Mouse (Mus musculus): ENCODE measurements around the gene Dock1. TPM values are rescaled to one million over a fixed set of nuclear protein-coding genes. Genes with fewer than 3 reads are reported as not detected.

Dock1 gene
- polyA plus RNA-seq, 1 experiment from 2014 or later: 14.0 TPM

DNA sequence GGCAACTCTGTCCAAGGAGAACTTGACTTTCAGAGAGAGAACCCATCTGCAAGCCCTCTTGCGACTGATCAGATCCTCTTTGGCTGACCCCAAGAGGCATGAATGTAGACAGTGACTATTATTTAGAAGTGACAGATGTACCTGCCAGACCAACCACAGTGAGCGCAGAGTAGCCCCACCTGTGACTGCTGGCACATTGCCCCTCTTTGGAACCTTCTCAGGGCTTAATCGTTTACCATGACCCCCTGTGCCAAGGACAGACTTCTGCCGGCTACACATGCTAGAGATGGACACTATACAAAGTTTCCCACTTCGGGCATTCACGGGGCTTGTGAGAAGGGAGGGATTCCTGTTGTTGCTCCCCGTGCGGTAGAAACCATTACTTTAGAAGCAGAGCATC lies 413.0 kb downstream of the Dock1 start:
- ATAC-seq: no peak
- Histone ChIP-seq H3K4me1 (ENCODE audit: insufficient read depth, low read depth, low read length) (no peaks in the 10 kb centered on the region), H3K9me3 (ENCODE audit: low read length) (no peaks in the 10 kb centered on the region), H3K4me3 (ENCODE audit: low read depth, low read length) (no peak overlapping the region), H3K4me2 (replicated peaks; ENCODE audit: low read depth, low read length) (no peak overlapping the region), H3K36me3 (ENCODE audit: insufficient read depth, low read length) (no peaks in the 10 kb centered on the region), H3K9ac (replicated peaks; ENCODE audit: low read depth) (no peak overlapping the region), H3K27me3 (replicated peaks; ENCODE audit: insufficient read depth, low read length) (no peaks in the 10 kb centered on the region), H3K27ac (ENCODE audit: low read length) (no peak overlapping the region)
- TF ChIP-seq CTCF (IDR thresholded peaks at IDR 0.05) (no peak), EP300 (IDR thresholded peaks at IDR 0.05) (no peak)
- 81% methylated on average over 8 of the region's 8 CpGs for WGBS
- no peak for DNase-seq (ENCODE audit: low spot score)

DNA sequence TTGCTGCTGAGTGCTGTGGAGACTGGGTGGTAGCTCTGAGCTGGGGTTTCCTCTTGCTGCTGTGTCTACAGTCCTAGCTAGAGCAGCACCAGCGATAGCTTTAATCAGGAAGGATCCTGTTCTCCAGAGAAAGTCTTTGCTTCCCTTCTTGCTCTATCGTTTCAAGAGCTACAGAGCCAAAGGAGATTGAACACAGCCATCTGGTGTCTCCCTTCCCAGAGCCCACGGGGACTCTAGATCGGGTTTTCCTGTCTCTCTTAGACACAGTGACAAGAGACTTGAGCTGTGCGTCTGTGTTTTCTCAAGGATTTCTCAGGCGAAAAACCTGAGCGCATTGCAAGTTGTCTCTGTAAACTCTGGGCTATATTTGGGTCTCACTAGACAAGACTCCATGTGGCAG lies 413.6 kb downstream of the Dock1 start:
- no peaks in the 10 kb centered on the region for H3K27me3 ChIP-seq (replicated peaks; ENCODE audit: insufficient read depth, low read length)
- 84% methylated on average over 7 of the region's 7 CpGs for WGBS
- no peak overlapping the region for H3K4me2 ChIP-seq (replicated peaks; ENCODE audit: low read depth, low read length)
- H3K4me3 ChIP-seq (ENCODE audit: low read depth, low read length): no peak overlapping the region
- H3K36me3 ChIP-seq (ENCODE audit: insufficient read depth, low read length): no peaks in the 10 kb centered on the region
- ATAC-seq (no peak), DNase-seq (ENCODE audit: low spot score) (no peak)
- no peaks in the 10 kb centered on the region for H3K9me3 ChIP-seq (ENCODE audit: low read length)
- no peak overlapping the region for H3K9ac ChIP-seq (replicated peaks; ENCODE audit: low read depth)
- TF ChIP-seq EP300 (IDR thresholded peaks at IDR 0.05) (no peak), CTCF (IDR thresholded peaks at IDR 0.05) (no peak)
- H3K4me1 ChIP-seq (ENCODE audit: insufficient read depth, low read depth, low read length): no peaks in the 10 kb centered on the region
- no peak overlapping the region for H3K27ac ChIP-seq (ENCODE audit: low read length)

DNA sequence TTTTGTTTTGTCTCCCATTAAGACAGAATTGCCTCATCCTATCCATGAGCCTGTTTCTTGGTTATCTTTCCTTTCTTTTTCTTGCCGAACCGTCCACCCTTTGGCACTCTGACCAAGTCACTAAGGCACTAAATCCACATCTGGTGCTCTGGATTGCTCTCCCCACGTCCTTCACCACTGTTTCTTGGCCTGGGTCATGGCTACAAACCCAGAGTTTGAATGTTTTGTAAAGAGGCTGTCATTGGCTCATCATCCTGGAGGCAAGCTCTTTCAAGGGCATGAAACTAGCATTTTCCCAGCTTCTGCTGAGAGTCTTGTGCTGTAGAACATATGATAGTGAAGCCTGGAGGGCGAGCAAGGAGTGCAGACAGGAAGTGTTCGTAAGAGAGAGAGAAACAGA lies 416.1 kb downstream of the Dock1 start:
- Histone ChIP-seq H3K9ac (replicated peaks; ENCODE audit: low read depth) (no peak overlapping the region), H3K9me3 (ENCODE audit: low read length) (no peaks in the 10 kb centered on the region), H3K27ac (ENCODE audit: low read length) (no peak overlapping the region), H3K4me1 (ENCODE audit: insufficient read depth, low read depth, low read length) (no peaks in the 10 kb centered on the region), H3K36me3 (ENCODE audit: insufficient read depth, low read length) (no peaks in the 10 kb centered on the region), H3K4me3 (ENCODE audit: low read depth, low read length) (no peak overlapping the region), H3K4me2 (replicated peaks; ENCODE audit: low read depth, low read length) (no peak overlapping the region), H3K27me3 (replicated peaks; ENCODE audit: insufficient read depth, low read length) (no peaks in the 10 kb centered on the region)
- ATAC-seq (no peak), DNase-seq (ENCODE audit: low spot score) (no peak)
- TF ChIP-seq EP300 (IDR thresholded peaks at IDR 0.05) (no peak), CTCF (IDR thresholded peaks at IDR 0.05) (no peak)
- WGBS: 80% methylated on average over 5 of the region's 5 CpGs

DNA sequence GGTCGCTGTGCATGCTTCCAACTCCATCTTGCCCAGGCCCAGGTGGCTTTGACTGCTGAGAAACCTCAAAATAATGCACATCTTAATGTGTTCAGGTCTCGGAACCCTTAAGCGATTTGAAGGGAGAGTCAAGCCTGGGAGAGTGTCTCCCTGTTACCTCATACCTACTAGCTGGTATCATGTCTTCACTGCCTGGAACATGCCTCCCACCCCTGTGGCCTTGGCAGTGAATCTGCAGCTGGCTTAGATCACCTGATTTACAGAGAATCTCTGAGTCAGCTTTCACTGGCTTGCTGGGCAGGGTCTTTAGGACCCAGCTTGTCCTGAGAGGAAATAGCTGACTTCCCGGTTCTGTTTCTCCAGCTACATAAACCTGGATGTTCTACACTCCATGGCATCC lies 419.2 kb downstream of the Dock1 start:
- H3K4me2 ChIP-seq (replicated peaks; ENCODE audit: low read depth, low read length): no peak overlapping the region
- H3K4me3 ChIP-seq (ENCODE audit: low read depth, low read length): no peak overlapping the region
- no peaks in the 10 kb centered on the region for H3K9me3 ChIP-seq (ENCODE audit: low read length)
- H3K27ac ChIP-seq (ENCODE audit: low read length): no peak overlapping the region
- DNase-seq (ENCODE audit: low spot score) (no peak), ATAC-seq (no peak)
- TF ChIP-seq CTCF (IDR thresholded peaks at IDR 0.05): no peak
- TF ChIP-seq EP300 (IDR thresholded peaks at IDR 0.05): no peak
- H3K9ac ChIP-seq (replicated peaks; ENCODE audit: low read depth): no peak overlapping the region
- WGBS: 89% methylated on average over 4 of the region's 4 CpGs
- no peaks in the 10 kb centered on the region for H3K36me3 ChIP-seq (ENCODE audit: insufficient read depth, low read length)
- no peaks in the 10 kb centered on the region for H3K27me3 ChIP-seq (replicated peaks; ENCODE audit: insufficient read depth, low read length)
- H3K4me1 ChIP-seq (ENCODE audit: insufficient read depth, low read depth, low read length): no peaks in the 10 kb centered on the region

DNA sequence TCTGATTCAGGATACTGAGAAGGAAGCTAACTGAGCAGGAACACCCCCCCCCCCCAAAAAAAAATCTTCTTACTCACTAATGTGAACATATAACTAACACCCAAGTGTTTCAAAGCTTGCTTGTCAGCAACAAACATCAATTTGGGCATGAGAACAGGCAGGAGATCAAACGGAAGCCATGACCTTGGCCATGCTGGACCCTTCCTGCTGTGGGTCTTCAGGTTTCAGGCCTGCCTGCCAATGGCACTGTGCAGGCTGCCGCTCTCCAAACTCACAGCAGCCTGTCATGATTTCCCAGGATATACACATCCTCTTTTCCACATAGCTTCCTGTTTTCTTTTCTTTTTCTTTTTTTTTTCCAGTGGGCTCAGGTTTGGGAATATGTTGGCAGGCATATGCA lies 423.4 kb downstream of the Dock1 start:
- WGBS: 60% methylated on average over 2 of the region's 2 CpGs
- Histone ChIP-seq H3K4me3 (ENCODE audit: low read depth, low read length) (no peak overlapping the region), H3K9me3 (ENCODE audit: low read length) (no peaks in the 10 kb centered on the region), H3K4me1 (ENCODE audit: insufficient read depth, low read depth, low read length) (no peaks in the 10 kb centered on the region), H3K27ac (ENCODE audit: low read length) (no peak overlapping the region), H3K36me3 (ENCODE audit: insufficient read depth, low read length) (0 out of 2 replicates have a peak, but pooled peaks cover 1% of the 10 kb centered on the region), H3K9ac (replicated peaks; ENCODE audit: low read depth) (no peak overlapping the region), H3K27me3 (replicated peaks; ENCODE audit: insufficient read depth, low read length) (no peaks in the 10 kb centered on the region), H3K4me2 (replicated peaks; ENCODE audit: low read depth, low read length) (no peak overlapping the region)
- DNase-seq (ENCODE audit: low spot score) (no peak), ATAC-seq (no peak)
- no peak for TF ChIP-seq CTCF (IDR thresholded peaks at IDR 0.05)
- no peak for TF ChIP-seq EP300 (IDR thresholded peaks at IDR 0.05)

DNA sequence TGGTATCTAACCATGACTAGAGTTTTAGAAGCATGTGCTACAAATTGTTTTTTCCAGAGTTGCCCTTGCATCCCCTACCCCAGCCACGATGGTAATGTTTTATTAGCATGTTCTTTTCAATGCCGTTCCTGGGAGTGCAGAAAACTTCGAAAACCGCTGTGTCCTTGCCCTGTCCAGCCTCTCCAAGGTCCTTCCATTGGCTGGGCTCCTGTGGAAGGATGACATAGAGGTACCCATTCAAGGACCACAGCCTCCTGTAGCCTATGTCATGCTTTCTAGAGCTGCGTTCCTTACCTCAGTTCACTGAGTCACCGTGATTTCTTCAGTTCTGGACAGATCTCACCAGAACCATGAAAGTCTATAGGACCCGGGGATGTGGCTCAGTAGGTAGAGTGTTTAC lies 431.5 kb downstream of the Dock1 start:
- no peaks in the 10 kb centered on the region for H3K9me3 ChIP-seq (ENCODE audit: low read length)
- TF ChIP-seq CTCF (IDR thresholded peaks at IDR 0.05): no peak
- no peak for ATAC-seq

DNA sequence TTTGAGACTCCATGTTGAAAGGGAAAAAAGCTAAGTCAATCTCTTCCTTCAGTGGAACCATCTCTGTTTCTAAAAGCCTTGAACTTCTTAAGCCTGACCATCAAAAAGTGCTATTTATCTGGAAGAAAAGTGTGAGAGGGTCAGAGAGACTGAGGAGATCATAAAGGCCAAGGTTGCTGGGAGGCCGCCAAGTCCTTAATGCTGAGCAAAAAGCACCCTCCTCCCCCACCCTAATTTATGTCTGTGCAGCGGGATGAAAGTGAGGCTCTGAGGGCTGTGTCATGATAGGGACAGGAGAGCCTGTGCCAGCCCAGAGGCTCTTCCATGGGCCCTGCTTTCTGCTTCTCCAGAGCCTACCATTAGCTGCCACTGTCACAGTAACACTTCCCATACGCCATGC lies 436.1 kb downstream of the Dock1 start:
- no peak overlapping the region for H3K4me3 ChIP-seq (ENCODE audit: low read depth, low read length)
- no peak overlapping the region for H3K27ac ChIP-seq (ENCODE audit: low read length)
- no peak overlapping the region for H3K9ac ChIP-seq (replicated peaks; ENCODE audit: low read depth)
- H3K36me3 ChIP-seq (ENCODE audit: insufficient read depth, low read length): peaks cover 4% of the 10 kb centered on the region
- H3K9me3 ChIP-seq (ENCODE audit: low read length): no peaks in the 10 kb centered on the region
- no peak for TF ChIP-seq EP300 (IDR thresholded peaks at IDR 0.05)
- TF ChIP-seq CTCF (IDR thresholded peaks at IDR 0.05): no peak
- 71% methylated on average over 3 of the region's 3 CpGs for WGBS
- DNase-seq (ENCODE audit: low spot score) (no peak), ATAC-seq (no peak)
- no peak overlapping the region for H3K4me2 ChIP-seq (replicated peaks; ENCODE audit: low read depth, low read length)
- no peaks in the 10 kb centered on the region for H3K4me1 ChIP-seq (ENCODE audit: insufficient read depth, low read depth, low read length)
- H3K27me3 ChIP-seq (replicated peaks; ENCODE audit: insufficient read depth, low read length): no peaks in the 10 kb centered on the region

More for the DNA sequence above, 431.5 kb downstream of the Dock1 start:
- Histone ChIP-seq H3K4me3 (ENCODE audit: low read depth, low read length) (no peak overlapping the region), H3K27me3 (replicated peaks; ENCODE audit: insufficient read depth, low read length) (no peaks in the 10 kb centered on the region), H3K4me1 (ENCODE audit: insufficient read depth, low read depth, low read length) (no peaks in the 10 kb centered on the region), H3K27ac (ENCODE audit: low read length) (no peak overlapping the region), H3K4me2 (replicated peaks; ENCODE audit: low read depth, low read length) (no peak overlapping the region), H3K36me3 (ENCODE audit: insufficient read depth, low read length) (peaks cover 13% of the 10 kb centered on the region; the same call in 1 of the 2 replicates), H3K9ac (replicated peaks; ENCODE audit: low read depth) (no peak overlapping the region)
- no peak for DNase-seq (ENCODE audit: low spot score)
- 95% methylated on average over 7 of the region's 7 CpGs for WGBS

Measured in lung, postnatal 0 days (tissue).